Mouse (Mus musculus) midbrain, embryonic 13.5 days (tissue): ENCODE results near the gene Espn. TPM values are rescaled to one million over a fixed set of nuclear protein-coding genes. Genes with fewer than 3 reads are reported as not detected.
A peak's percentile ranks its signal among the peaks of the same experiment; 100 is the strongest.

ENCODE experiments used
- ATAC-seq: fragments of 200-750 bp; cut with Nextera tagmentation; 2 replicates; pipeline ENCODE4 v1.8.0; 2017; ENCODE audit warnings: mild to moderate bottlenecking, moderate TSS enrichment, moderate library complexity
- H3K27ac ChIP-seq: fragments of 300-500 bp; sonication (generic); 2 replicates; pipeline ENCODE4 v1.5.1; 2015; ENCODE audit warnings: inconsistent platforms, mild to moderate bottlenecking, moderate library complexity
- H3K27me3 ChIP-seq: fragments of 300-500 bp; sonication (generic); 2 replicates; pipeline ENCODE4 v1.6.1; 2015; ENCODE audit warnings: mild to moderate bottlenecking, inconsistent platforms
- H3K36me3 ChIP-seq: fragments of 300-500 bp; sonication (generic); 2 replicates; pipeline ENCODE4 v1.6.1; 2015; ENCODE audit warnings: mild to moderate bottlenecking, inconsistent platforms
- H3K4me1 ChIP-seq: fragments of 300-500 bp; sonication (generic); replicated peaks from 2 replicates; pipeline ENCODE4 v1.6.1; 2015; ENCODE audit warnings: inconsistent platforms
- H3K4me2 ChIP-seq: fragments of 300-500 bp; sonication (generic); replicated peaks from 2 replicates; pipeline ENCODE4 v1.6.1; 2015; ENCODE audit warnings: moderate library complexity, mild to moderate bottlenecking, inconsistent platforms
- H3K4me3 ChIP-seq: fragments of 300-500 bp; sonication (generic); replicated peaks from 2 replicates; pipeline ENCODE4 v1.5.1; 2015; ENCODE audit warnings: mild to moderate bottlenecking, inconsistent platforms
- H3K9ac ChIP-seq: fragments of 300-500 bp; sonication (generic); replicated peaks from 2 replicates; pipeline ENCODE4 v1.6.1; 2015; ENCODE audit warnings: mild to moderate bottlenecking, inconsistent platforms
- H3K9me3 ChIP-seq: fragments of 300-500 bp; sonication (generic); 2 replicates; pipeline ENCODE4 v1.6.1; 2016; ENCODE audit warnings: mild to moderate bottlenecking, inconsistent platforms
- WGBS: fragments of 180-500 bp; shearing (Covaris S2); methylation state at CpG from one replicate; pipeline ENCODE4 v1.1.7; 2015; 5-methylcytosine and 5-hydroxymethylcytosine counted together
- polyA plus RNA-seq: library from polyadenylated mRNA; unstranded; fragments of >200 nt; fragmentation: Nextera tagmentation; extraction: Ambion mirVana; gene quantifications from 2 replicates; pipeline ENCODE4 v1.2.1, GENCODE M21; 2015

Gene Espn
- polyA plus RNA-seq, 1 experiment from 2014 or later: 0.07 TPM

DNA sequence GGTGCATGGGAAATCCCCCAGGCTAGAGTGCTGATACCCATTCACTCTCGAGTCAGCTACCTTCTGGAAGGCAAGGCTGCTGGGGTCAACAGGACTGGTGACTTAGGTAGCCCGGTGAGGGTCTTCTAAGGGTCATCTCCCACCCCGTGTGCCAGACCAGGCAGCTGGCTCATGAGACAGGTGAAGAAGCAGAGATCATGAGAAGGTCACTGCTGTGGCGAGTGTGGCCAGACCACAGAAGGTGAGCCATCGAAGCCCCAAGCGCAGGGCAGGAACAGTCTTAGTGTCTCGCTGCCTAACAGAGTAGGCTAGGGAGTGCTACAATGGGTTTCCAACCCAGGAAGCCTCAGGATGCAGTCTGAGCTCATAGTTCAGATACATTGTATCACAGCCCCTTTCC is 67.6 kb downstream of the Espn start:
- 90% methylated on average over 7 of the region's 7 CpGs for WGBS
- H3K36me3 ChIP-seq: no peaks in the 10 kb centered on the region
- no peak for ATAC-seq
- H3K4me1 ChIP-seq: peaks cover 22% of the 10 kb centered on the region
- no peak overlapping the region for H3K4me3 ChIP-seq
- peaks cover 9% of the 10 kb centered on the region; the same call in 1 of the 2 replicates for H3K27me3 ChIP-seq
- H3K9ac ChIP-seq: no peak overlapping the region
- no peak overlapping the region for H3K27ac ChIP-seq
- no peak overlapping the region for H3K4me2 ChIP-seq
- no peaks in the 10 kb centered on the region for H3K9me3 ChIP-seq

DNA sequence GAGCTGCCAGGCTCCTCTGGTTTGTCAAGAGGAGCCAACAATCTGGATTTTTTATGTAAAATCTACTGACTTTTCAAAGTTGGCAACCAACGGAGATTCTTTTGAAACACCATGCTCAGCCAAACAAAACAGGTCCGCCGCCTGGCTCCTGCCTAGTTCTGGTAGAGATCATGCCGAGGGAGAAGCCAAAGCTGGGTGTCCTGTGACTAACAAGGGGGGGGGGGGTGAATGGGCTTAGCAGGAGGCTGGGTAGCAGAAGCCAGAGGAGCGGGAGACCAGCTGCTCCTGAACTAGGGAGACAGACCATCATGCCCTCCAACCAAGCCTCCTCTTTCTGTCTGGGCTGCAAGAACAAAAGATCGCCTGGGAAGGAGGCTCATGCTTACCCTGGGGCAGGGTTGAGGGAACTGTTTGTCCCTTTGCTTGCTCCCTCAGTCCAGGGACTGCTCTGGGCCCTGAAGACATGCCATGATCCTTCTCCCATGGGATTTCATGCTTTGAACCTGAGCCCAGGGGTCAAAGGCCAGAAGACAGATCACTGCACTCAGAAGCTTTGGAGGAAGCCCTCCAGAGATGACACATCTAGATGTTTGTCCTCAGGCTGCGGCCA is 68.5 kb downstream of the Espn start:
- Histone ChIP-seq H3K9ac (no peak overlapping the region), H3K36me3 (no peaks in the 10 kb centered on the region), H3K4me3 (no peak overlapping the region), H3K4me2 (no peak overlapping the region), H3K9me3 (no peaks in the 10 kb centered on the region; the same call in 1 of the 2 replicates), H3K27me3 (peaks cover 9% of the 10 kb centered on the region; the same call in 1 of the 2 replicates), H3K4me1 (peaks cover 19% of the 10 kb centered on the region), H3K27ac (no peak overlapping the region)
- no peak for ATAC-seq
- WGBS: 75% methylated on average over 7 of the region's 7 CpGs

DNA sequence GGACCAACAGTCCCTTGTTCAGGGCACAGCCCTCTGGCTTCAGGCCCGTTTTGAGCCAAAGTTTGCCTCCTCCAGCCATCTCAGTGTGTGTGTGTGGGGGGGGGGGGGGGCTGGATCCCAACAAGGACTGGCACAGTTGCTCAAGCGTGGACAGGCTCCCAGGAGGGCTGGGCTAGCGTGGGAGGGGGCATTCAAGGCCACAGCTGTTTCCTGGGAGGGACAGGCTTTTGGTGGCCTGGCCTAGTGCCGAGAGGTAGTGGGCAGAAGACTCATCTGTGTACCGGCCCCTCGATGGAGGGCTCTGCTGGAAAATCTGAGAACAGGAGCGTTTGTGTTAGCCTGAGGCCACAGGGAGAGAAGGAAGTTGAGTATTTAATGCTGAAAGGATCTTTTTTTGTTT is 72.2 kb downstream of the Espn start:
- no peaks in the 10 kb centered on the region for H3K4me1 ChIP-seq
- H3K27me3 ChIP-seq: peaks cover 4% of the 10 kb centered on the region; the same call in 1 of the 2 replicates
- ATAC-seq: no peak
- no peak overlapping the region for H3K4me2 ChIP-seq
- 72% methylated on average over 7 of the region's 7 CpGs for WGBS
- no peaks in the 10 kb centered on the region for H3K36me3 ChIP-seq
- H3K27ac ChIP-seq: no peak overlapping the region
- no peaks in the 10 kb centered on the region; the same call in 1 of the 2 replicates for H3K9me3 ChIP-seq
- H3K9ac ChIP-seq: no peak overlapping the region
- H3K4me3 ChIP-seq: no peak overlapping the region

DNA sequence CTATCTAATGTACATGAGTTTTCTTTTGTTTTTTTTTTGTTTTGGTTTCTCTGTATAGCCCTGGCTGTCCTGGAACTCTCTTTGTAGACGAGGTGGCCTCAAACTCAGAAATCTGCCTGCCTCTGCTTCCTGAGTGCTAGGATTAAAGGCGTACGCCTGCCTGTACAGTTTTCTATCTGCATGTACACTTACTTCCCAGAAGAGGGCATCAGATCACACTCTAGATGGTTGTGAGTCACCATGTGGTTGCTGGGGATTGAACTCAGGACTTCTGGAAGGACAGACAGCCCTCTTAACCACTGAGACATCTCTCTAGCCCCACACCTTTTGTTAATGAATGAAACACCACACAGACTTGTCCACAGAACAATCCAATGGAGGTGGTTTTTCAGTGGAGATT is 72.9 kb downstream of the Espn start:
- H3K4me1 ChIP-seq: no peaks in the 10 kb centered on the region
- H3K4me3 ChIP-seq: no peak overlapping the region
- no peaks in the 10 kb centered on the region; the same call in 1 of the 2 replicates for H3K9me3 ChIP-seq
- no peak overlapping the region for H3K9ac ChIP-seq
- no peak for ATAC-seq
- no peaks in the 10 kb centered on the region for H3K27me3 ChIP-seq
- H3K27ac ChIP-seq: no peak overlapping the region
- no peak overlapping the region for H3K4me2 ChIP-seq
- H3K36me3 ChIP-seq: no peaks in the 10 kb centered on the region
- WGBS: 95% methylated on average over 3 of the region's 3 CpGs

DNA sequence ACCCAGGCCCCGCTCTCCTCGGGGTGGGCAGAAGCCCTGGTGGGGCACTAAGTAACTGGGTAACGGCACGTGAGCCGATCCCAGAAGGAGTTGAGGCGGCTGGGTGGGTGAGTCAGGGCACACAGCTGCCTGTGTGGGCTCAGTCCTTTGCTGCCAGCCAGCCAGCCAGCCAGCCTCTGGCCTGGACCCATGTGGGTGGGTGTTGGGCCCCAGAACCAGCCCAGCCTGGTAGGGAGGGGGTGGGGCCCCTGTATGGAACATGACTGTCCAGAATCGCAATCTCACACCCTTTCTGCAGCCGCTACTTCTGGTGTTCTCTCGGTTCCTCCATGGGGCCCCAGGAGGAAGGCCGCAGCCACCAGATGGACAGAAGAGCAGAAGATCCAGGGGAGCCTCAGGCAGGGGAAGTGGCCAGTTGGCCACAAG is 74.1 kb downstream of the Espn start:
- Histone ChIP-seq H3K9me3 (no peaks in the 10 kb centered on the region; the same call in 1 of the 2 replicates), H3K4me2 (no peak overlapping the region), H3K9ac (no peak overlapping the region), H3K27me3 (no peaks in the 10 kb centered on the region), H3K4me1 (no peaks in the 10 kb centered on the region), H3K4me3 (no peak overlapping the region), H3K36me3 (no peaks in the 10 kb centered on the region), H3K27ac (no peak overlapping the region)
- WGBS: 93% methylated on average over 10 of the region's 10 CpGs
- no peak for ATAC-seq

DNA sequence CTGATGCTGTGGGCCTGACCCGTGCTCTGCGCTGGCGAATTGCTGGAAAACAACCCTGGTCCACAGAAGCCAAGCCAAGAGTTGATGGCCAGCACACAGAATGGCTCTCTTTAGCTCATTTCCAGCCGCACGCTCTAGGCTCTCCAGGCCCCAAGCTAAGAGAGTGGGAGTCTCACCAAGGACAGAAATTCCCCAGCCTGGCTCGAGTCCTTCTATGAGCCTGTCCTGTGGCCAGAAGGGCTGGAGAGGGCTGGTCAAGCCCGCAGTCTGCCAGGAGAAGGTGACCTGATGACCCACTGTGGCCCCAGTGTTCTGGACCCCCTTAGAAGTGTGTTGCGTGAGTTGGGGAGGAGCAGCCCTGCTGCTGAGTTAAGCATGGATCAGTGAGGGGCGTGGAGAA is 75.0 kb downstream of the Espn start:
- H3K9ac ChIP-seq: no peak overlapping the region
- no peaks in the 10 kb centered on the region for H3K36me3 ChIP-seq
- WGBS: 90% methylated on average over 9 of the region's 9 CpGs
- no peak for ATAC-seq
- H3K27me3 ChIP-seq: no peaks in the 10 kb centered on the region
- H3K4me2 ChIP-seq: no peak overlapping the region
- no peaks in the 10 kb centered on the region; the same call in 1 of the 2 replicates for H3K9me3 ChIP-seq
- H3K27ac ChIP-seq: no peak overlapping the region
- peaks cover 7% of the 10 kb centered on the region for H3K4me1 ChIP-seq
- no peak overlapping the region for H3K4me3 ChIP-seq

DNA sequence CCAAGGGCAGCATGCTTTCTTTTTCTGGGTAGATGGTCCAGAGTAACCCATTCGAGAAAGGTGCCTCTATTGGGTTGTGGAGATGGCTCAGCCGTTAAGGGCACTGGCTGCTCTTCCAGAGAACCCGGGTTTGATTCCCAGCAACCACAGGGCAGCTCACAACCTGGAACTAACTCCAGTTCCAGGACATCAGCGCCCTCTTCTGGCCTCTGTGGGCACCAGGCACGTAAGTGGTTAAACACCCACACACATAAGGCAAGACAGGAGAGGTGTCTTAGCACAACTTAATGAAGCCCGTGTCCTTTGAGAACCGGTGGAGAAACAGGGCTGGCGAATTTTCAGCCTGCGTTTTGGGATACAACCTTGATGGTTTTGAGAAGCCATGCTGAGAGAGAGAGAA is 77.6 kb downstream of the Espn start:
- no peak overlapping the region for H3K4me2 ChIP-seq
- no peaks in the 10 kb centered on the region for H3K27me3 ChIP-seq
- H3K9me3 ChIP-seq: no peaks in the 10 kb centered on the region; the same call in 1 of the 2 replicates
- H3K36me3 ChIP-seq: no peaks in the 10 kb centered on the region
- no peak overlapping the region for H3K9ac ChIP-seq
- WGBS: 81% methylated on average over 9 of the region's 9 CpGs
- H3K4me3 ChIP-seq: no peak overlapping the region
- H3K4me1 ChIP-seq: peaks cover 9% of the 10 kb centered on the region
- no peak overlapping the region for H3K27ac ChIP-seq
- no peak for ATAC-seq

DNA sequence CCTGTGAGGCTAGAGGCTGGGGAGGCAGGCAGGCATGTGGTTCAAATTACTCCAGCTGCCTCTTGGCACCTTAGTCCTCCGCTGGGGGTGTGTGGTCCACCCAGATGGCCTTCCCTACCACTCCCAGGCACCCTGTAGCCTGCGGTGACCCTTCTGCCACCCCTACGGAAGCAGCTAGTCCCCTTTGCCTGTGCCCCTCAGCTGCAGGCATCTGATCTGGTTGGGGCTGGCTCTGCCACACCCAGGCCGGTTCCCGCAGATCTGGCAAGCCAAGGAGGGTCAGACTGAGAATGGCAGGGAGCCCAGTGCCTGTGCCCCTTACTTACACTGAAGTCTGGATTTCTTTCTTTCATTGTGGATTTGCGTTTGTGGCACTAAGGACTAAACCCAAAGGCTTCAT is 78.5 kb downstream of the Espn start:
- Histone ChIP-seq H3K4me2 (no peak overlapping the region), H3K4me1 (peaks cover 9% of the 10 kb centered on the region), H3K27me3 (no peaks in the 10 kb centered on the region), H3K36me3 (no peaks in the 10 kb centered on the region), H3K27ac (no peak overlapping the region), H3K9ac (no peak overlapping the region), H3K4me3 (no peak overlapping the region), H3K9me3 (no peaks in the 10 kb centered on the region)
- 89% methylated on average over 6 of the region's 6 CpGs for WGBS
- ATAC-seq: no peak

DNA sequence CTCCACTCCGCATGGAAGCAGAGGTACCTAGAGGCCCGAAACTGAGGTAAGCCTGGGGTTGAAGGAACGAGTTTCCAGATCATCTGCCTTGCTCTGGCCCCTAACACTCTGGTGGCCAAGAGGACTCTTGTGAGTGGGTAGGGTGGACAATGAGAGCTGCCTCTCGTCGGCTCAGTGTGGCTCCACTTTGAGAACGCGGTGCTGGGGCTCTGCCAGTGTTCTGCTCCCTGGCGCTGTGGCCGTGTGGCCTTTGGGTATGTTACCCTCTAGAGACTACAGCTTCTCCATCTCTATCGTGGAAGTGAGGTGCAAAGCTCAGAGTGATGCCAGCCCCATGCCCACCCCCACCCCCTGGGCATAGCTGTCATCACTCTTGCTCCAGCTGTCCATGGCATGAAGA is 79.5 kb downstream of the Espn start:
- no peaks in the 10 kb centered on the region for H3K27me3 ChIP-seq
- H3K9me3 ChIP-seq: no peaks in the 10 kb centered on the region
- peaks cover 9% of the 10 kb centered on the region for H3K4me1 ChIP-seq
- H3K27ac ChIP-seq: no peak overlapping the region
- no peak for ATAC-seq
- 0 out of 2 replicates have a peak overlapping the region, but pooled peaks have one; percentile 14 for H3K9ac ChIP-seq
- H3K4me2 ChIP-seq: no peak overlapping the region
- WGBS: 71% methylated on average over 10 of the region's 10 CpGs
- H3K4me3 ChIP-seq: no peak overlapping the region
- H3K36me3 ChIP-seq: no peaks in the 10 kb centered on the region

DNA sequence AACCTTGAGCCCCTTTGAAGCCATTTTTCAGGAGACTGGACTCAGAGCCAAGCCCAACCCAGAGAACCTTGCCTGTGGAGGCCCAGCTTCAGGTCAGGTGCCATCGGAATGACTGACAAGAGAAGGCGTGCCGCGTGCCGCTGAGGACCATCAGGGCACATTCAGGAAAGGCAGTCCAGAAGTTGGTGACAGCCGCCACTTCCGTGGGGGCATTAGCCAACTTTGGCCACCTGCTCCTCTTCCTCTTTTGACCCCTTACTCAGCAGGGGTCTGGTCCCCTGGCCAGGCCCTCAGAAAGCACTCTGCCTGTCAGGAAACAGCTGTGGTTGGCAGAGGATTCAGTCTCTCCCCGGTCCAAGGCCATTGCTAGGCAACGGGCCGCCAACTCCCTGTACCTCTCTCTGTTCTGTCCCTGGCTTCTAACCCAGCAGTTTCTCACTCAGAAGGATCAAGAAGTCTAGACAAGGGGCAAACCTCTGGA is 80.0 kb downstream of the Espn start, which contains the start of gene Plekhg5:
Plekhg5 (plus strand) TSS at position 378 of the 481 bp plus-strand sequence.
- Histone ChIP-seq H3K27ac (no peak within 1 kb of the TSS), H3K4me2 (no peak within 1 kb of the TSS), H3K36me3 (no peaks in the 10 kb centered on the region), H3K4me1 (peaks cover 9% of the 10 kb centered on the region), H3K27me3 (no peaks in the 10 kb centered on the region), H3K4me3 (no peak within 1 kb of the TSS), H3K9me3 (no peaks in the 10 kb centered on the region), H3K9ac (0 out of 2 replicates have a peak within 1 kb of the TSS, but pooled peaks have one; percentile 14)
- no peak for ATAC-seq
- WGBS: 66% methylated on average over 10 of the region's 10 CpGs

DNA sequence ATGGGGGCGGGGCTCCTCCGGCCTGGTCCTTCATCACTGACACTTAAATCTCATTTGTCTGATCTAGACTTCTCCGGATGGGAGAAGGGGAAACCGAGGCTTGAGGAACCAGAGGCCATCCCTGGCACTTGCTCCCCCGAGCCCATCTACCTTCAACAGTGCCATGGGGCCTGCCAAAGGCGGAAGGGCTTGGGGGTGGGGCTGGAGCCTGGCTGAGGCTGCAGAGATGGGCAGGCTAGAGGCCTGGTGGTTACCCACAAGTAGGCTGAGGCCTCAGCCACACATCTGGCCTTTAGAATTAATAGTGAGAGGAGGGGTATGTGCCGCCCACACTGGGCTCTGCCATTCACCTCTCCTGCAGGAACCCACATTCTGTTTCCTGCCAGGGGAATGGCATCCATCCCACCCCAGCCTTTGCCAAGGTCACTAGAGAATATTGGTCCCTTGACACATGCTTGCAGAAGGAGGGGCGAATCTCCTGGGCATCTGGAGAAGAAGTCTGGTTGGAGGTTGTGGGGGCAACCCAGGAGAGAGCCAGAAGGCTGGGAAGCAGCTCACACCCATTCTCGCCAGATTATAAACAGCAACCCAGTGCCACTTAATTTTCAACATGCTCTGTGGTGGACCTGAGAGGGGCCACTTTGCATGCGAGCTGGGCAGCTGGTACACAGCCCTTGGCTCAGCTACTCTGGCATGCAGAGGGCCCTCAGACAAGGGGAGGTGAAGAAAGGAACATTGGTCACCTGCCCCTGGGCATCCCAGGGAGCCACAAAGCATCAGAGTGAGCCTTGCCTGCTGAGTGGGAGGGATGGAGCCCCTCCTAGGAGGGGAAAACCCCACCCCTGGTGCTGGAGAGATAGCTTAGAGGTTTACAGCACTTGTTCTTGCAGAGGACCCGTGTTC is 81.4 kb downstream of the Espn start:
- Histone ChIP-seq H3K9me3 (no peaks in the 10 kb centered on the region), H3K36me3 (no peaks in the 10 kb centered on the region), H3K27ac (no peak overlapping the region), H3K9ac (no peak overlapping the region), H3K4me2 (no peak overlapping the region), H3K4me1 (peaks cover 9% of the 10 kb centered on the region), H3K27me3 (no peaks in the 10 kb centered on the region), H3K4me3 (no peak overlapping the region)
- 81% methylated on average over 11 of the region's 11 CpGs for WGBS
- no peak for ATAC-seq
